Mouse (Mus musculus): ENCODE measurements around the gene Gdf2.

GRCm38 (mm10) chr14:33989201-33989600 is 48.4 kb downstream of the Gdf2 start:
- no peak for TF ChIP-seq CTCF (IDR thresholded peaks at IDR 0.05)
- no peak for TF ChIP-seq EP300 (IDR thresholded peaks at IDR 0.05)
